Mouse (Mus musculus) ES-E14 (cell line): ENCODE results near the gene Simc1.

ENCODE experiments used
- CHD2 ChIP-seq: IDR thresholded peaks from 2 replicates; pipeline ENCODE4 v1.6.1; 2014; ENCODE audit warnings: mild to moderate bottlenecking, low read depth, low read length, inconsistent platforms
- HCFC1 ChIP-seq: IDR thresholded peaks from 2 replicates; pipeline ENCODE4 v1.6.1; 2012; ENCODE audit warnings: low read length, inconsistent platforms, borderline replicate concordance; ENCODE audit not compliant: insufficient read depth
- MAFK ChIP-seq: IDR thresholded peaks from 2 replicates; pipeline ENCODE4 v1.6.1; 2014; ENCODE audit warnings: mild to moderate bottlenecking, low read depth, low read length, inconsistent platforms; ENCODE audit not compliant: insufficient read depth

DNA sequence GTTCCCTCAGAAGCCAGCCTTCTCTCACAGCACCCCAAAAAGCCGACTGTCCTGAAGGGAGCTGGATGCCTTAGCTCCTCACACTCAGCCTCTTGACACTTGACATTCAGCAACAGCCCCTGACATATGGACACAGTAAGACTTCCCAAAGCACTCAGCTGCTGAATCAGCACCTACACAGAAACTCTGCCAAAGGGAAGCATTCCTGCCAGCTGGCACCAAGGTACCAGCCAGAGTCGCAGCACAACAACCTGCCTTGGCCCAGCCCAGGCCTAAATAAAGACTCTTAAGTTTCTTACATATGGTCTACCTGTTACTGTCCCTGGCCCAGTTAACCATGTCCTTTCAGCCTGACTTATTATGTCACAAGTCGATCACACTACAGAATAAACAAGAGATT lies 53.2 kb downstream of the Simc1 start:
- no peak for TF ChIP-seq HCFC1
- no peak for TF ChIP-seq MAFK
- TF ChIP-seq CHD2, result no peak
